ENCODE assay signal across 12 mouse cellular contexts in genomic region chr2:179863266-179863665, GRCm38 (mm10).
DNase-seq lines count a peak whose midpoint lies in the region; ATAC-seq and TF ChIP-seq lines count a peak whose summit lies in the region.
"Had no signal": no experiment of that assay in that cellular context is flagged by ENCODE, and none has a peak within 500 bp of the region (broad histone marks: within the 10 kb centered on the region; RNA-seq: fewer than 3 reads in every experiment).

No protein-coding gene starts in this region.

- intact Hi-C loops in left cerebral cortex, postnatal 14 days (cut with DNase I), result no loop called here

- no peak overlapping the region for H3K4me2 ChIP-seq in forebrain, embryonic 12.5 days
- no peak overlapping the region for H3K4me2 ChIP-seq in forebrain, embryonic 11.5 days (ENCODE audit: low read depth, low read length, severe bottlenecking)
- H3K4me2 ChIP-seq in forebrain, postnatal 0 days (ENCODE audit: low read depth), result no peak overlapping the region
- H3K4me2 ChIP-seq: heart, embryonic 15.5 days; neural tube, embryonic 13.5 days had no signal

- no peaks in the 10 kb centered on the region for H3K36me3 ChIP-seq in forebrain, embryonic 12.5 days (replicated peaks)
- H3K36me3 ChIP-seq in forebrain, embryonic 11.5 days (ENCODE audit: control insufficient read depth, insufficient read depth, low read length), result no peaks in the 10 kb centered on the region
- H3K36me3 ChIP-seq in ES-Bruce4 (ENCODE audit: control insufficient read depth, insufficient read depth, low read length, poor library complexity, severe bottlenecking), result no peaks in the 10 kb centered on the region
- H3K36me3 ChIP-seq in forebrain, postnatal 0 days (ENCODE audit: insufficient read depth), result no peaks in the 10 kb centered on the region
- H3K36me3 ChIP-seq: G1E; heart, embryonic 15.5 days had no signal

- WGBS in forebrain, embryonic 12.5 days, result 80% methylated on average over 3 of the region's 3 CpGs
- WGBS in forebrain, embryonic 11.5 days, result 78% methylated on average over 3 of the region's 3 CpGs
- WGBS in forebrain, postnatal 0 days, result 63% methylated on average over 3 of the region's 3 CpGs

- H3K4me3 ChIP-seq in forebrain, embryonic 12.5 days (replicated peaks), result no peak overlapping the region
- no peak overlapping the region for H3K4me3 ChIP-seq in forebrain, embryonic 11.5 days (ENCODE audit: low read depth, low read length)
- no peak overlapping the region for H3K4me3 ChIP-seq in layer of hippocampus, adult 2 months
- H3K4me3 ChIP-seq in ES-Bruce4 (ENCODE audit: low read depth, low read length), result no peak overlapping the region
- H3K4me3 ChIP-seq in forebrain, postnatal 0 days (ENCODE audit: low read depth, low read length), result no peak overlapping the region
- H3K4me3 ChIP-seq: heart, embryonic 15.5 days; neural tube, embryonic 13.5 days had no signal

- DNase-seq in forebrain, embryonic 11.5 days (ENCODE audit: low spot score), result no peak
- DNase-seq in layer of hippocampus, adult 2 months (ENCODE audit: low spot score in 2 of 2), result no peak
- no peak for DNase-seq in layer of hippocampus, adult 11-12 months (ENCODE audit: low spot score)
- DNase-seq in forebrain, postnatal 0 days, result no peak
- DNase-seq in ovary, postnatal 14 days (ENCODE audit: low spot score), result no peak
- no peak for DNase-seq in left cerebral cortex, postnatal 14 days (ENCODE audit: low spot score in 2 of 2)

- no peak overlapping the region for H3K9ac ChIP-seq in forebrain, embryonic 12.5 days
- no peak overlapping the region for H3K9ac ChIP-seq in forebrain, embryonic 11.5 days (ENCODE audit: low read length)
- no peak overlapping the region for H3K9ac ChIP-seq in ES-Bruce4 (ENCODE audit: low read depth, poor library complexity, severe bottlenecking)
- no peak overlapping the region for H3K9ac ChIP-seq in forebrain, postnatal 0 days
- H3K9ac ChIP-seq: heart, embryonic 15.5 days; neural tube, embryonic 13.5 days had no signal

- H3K27ac ChIP-seq in forebrain, embryonic 12.5 days, result peak overlapping the region; percentile 42; the same call in 1 of the 2 replicates
- no peak overlapping the region for H3K27ac ChIP-seq in forebrain, embryonic 11.5 days (ENCODE audit: low read depth, low read length)
- H3K27ac ChIP-seq in layer of hippocampus, adult 2 months, result no peak overlapping the region
- no peak overlapping the region for H3K27ac ChIP-seq in ES-Bruce4 (ENCODE audit: insufficient read depth, low read length)
- H3K27ac ChIP-seq in forebrain, postnatal 0 days (ENCODE audit: low read depth, low read length), result no peak overlapping the region
- H3K27ac ChIP-seq: heart, embryonic 15.5 days; macrophage; neural tube, embryonic 13.5 days had no signal

- H3K27me3 ChIP-seq in forebrain, embryonic 12.5 days, result no peaks in the 10 kb centered on the region
- no peaks in the 10 kb centered on the region for H3K27me3 ChIP-seq in forebrain, embryonic 11.5 days (ENCODE audit: control insufficient read depth, insufficient read depth, low read length)
- no peaks in the 10 kb centered on the region for H3K27me3 ChIP-seq in ES-Bruce4 (ENCODE audit: control insufficient read depth, insufficient read depth, low read length, poor library complexity, severe bottlenecking)
- no peaks in the 10 kb centered on the region for H3K27me3 ChIP-seq in forebrain, postnatal 0 days (ENCODE audit: insufficient read depth, low read length)
- H3K27me3 ChIP-seq: heart, embryonic 15.5 days; neural tube, embryonic 13.5 days had no signal

- no peak for TF ChIP-seq POLR2A in ES-Bruce4 (IDR thresholded peaks at IDR 0.05; ENCODE audit: insufficient read depth, low read length)

- no peak for ATAC-seq in forebrain, embryonic 12.5 days (ENCODE audit: low FRiP score)
- ATAC-seq in forebrain, embryonic 11.5 days (replicated peaks; ENCODE audit: low FRiP score), result no peak
- peak; percentile 20; the same call in 1 of the 2 replicates for ATAC-seq in forebrain, postnatal 0 days

- no peaks in the 10 kb centered on the region for H3K9me3 ChIP-seq in forebrain, embryonic 12.5 days
- H3K9me3 ChIP-seq in forebrain, embryonic 11.5 days (ENCODE audit: control insufficient read depth, low read length), result no peaks in the 10 kb centered on the region
- no peaks in the 10 kb centered on the region for H3K9me3 ChIP-seq in ES-Bruce4 (replicated peaks; ENCODE audit: control insufficient read depth, insufficient read depth, low read length, poor library complexity, severe bottlenecking)
- no peaks in the 10 kb centered on the region for H3K9me3 ChIP-seq in forebrain, postnatal 0 days (ENCODE audit: low read length)
- H3K9me3 ChIP-seq: heart, embryonic 15.5 days; neural tube, embryonic 13.5 days had no signal

- TF ChIP-seq CTCF in layer of hippocampus, adult 2 months (conservative IDR thresholded peaks at IDR 0.05), result peak; percentile 80
- TF ChIP-seq CTCF in ES-Bruce4 (IDR thresholded peaks at IDR 0.05; ENCODE audit: low read depth, low read length), result peak; percentile 16
- TF ChIP-seq CTCF in forebrain, postnatal 0 days (IDR thresholded peaks at IDR 0.05; ENCODE audit: low read depth), result peak; percentile 69

- TF ChIP-seq EP300 in ES-Bruce4 (IDR thresholded peaks at IDR 0.05; ENCODE audit: insufficient read depth, low read depth, low read length), result no peak

- peaks cover 5% of the 10 kb centered on the region; the same call in 1 of the 2 replicates for H3K4me1 ChIP-seq in forebrain, embryonic 12.5 days
- H3K4me1 ChIP-seq in forebrain, embryonic 11.5 days (replicated peaks; ENCODE audit: control insufficient read depth, insufficient read depth, low read length), result no peaks in the 10 kb centered on the region
- no peaks in the 10 kb centered on the region for H3K4me1 ChIP-seq in ES-Bruce4 (ENCODE audit: control insufficient read depth, insufficient read depth, low read length)
- no peaks in the 10 kb centered on the region for H3K4me1 ChIP-seq in forebrain, postnatal 0 days (ENCODE audit: insufficient read depth)

Comparison
In these comparisons a context has a peak if more than half of its experiments do, and no peak if none do; other contexts are left out.
1. CTCF ChIP-seq: peak in every context shown above with its lines; median percentile 80 in layer of hippocampus, adult 2 months; 69 in forebrain, postnatal 0 days; 16 in ES-Bruce4.